Mouse (Mus musculus): Measurements from ENCODE around the gene Mipep. TPM values are rescaled to one million over a fixed set of nuclear protein-coding genes. Genes with fewer than 3 reads are reported as not detected.

The Mipep gene
- total and polyA plus RNA-seq, 3 experiments, result 19.1 to 26.4 TPM; not detected in 1

- peak; percentile 68 for DNase-seq (ENCODE audit: low read depth, low spot score)
- peak; percentile 63 to 72 (median 68) for TF ChIP-seq CTCF (IDR thresholded peaks at IDR 0.05 in 2 of 3, conservative IDR thresholded peaks at IDR 0.05 in 1 of 3; ENCODE audit: control insufficient read depth in 1 of 3, insufficient read depth in 1 of 3, low read depth in 2 of 3, low read length in 3 of 3, poor library complexity in 1 of 3, severe bottlenecking in 1 of 3)
- peak; percentile 42 for TF ChIP-seq RAD21 (IDR thresholded peaks at IDR 0.05; ENCODE audit: low read depth, low read length)
- no peak for TF ChIP-seq HCFC1 (IDR thresholded peaks at IDR 0.05; ENCODE audit: low read depth, low read length)
- TF ChIP-seq ETS1 (IDR thresholded peaks at IDR 0.05; ENCODE audit: low read depth, low read length), result no peak
- TF ChIP-seq SMC3 (IDR thresholded peaks at IDR 0.05; ENCODE audit: low read depth, low read length), result peak; percentile 44
- H3K36me3 ChIP-seq (ENCODE audit: control insufficient read depth in 1 of 2, insufficient read depth in 2 of 2, low read length in 2 of 2), result peaks cover 0 to 3% of the 10 kb centered on the region in 2 experiments; a peak in 2 of 4 replicates
These were observed 5.7 kb downstream of the Mipep start for GRCm38 (mm10) chr14:60790103-60790502.

DNA sequence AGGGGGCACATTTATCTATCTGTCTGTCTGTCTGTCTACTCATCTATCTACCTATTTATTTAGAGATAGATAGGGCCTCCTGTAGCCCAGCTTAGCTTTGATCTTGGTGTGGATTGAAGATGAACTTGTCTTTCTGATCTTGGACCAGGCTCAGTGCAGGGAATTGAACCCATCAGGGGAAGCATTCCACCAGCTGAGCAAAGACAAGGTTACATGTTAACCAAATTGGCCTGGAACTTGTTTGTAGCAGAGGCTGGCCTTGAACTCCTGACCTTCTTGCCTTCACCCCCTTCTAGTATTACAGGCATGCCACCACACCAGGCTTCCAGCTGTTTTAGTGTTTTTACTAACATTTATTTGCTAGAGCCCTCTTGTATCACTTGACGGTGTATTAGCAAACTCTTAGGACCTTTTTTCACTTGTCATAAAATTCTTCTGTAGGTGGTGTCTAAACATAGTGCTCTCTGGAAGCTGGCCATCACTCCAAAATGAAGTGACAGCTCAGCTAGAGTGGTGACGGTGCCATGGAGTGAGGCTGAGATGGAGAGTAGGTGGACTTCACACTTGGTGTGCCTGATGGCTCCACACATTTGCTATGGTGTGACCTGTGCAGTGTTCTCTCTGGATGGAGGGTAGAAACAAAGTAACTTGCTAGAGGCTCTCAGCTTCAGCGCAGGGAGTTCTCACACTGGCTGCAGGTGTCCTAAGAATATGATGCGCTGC is 12.4 kb downstream of the Mipep start:
- Histone ChIP-seq H3K4me3 (ENCODE audit: control insufficient read depth in 1 of 2, insufficient read depth in 1 of 2, low read depth in 2 of 2, low read length in 2 of 2) (no peak overlapping the region), H3K27ac (ENCODE audit: control insufficient read depth, low read depth, low read length) (no peak overlapping the region), H3K27me3 (ENCODE audit: control insufficient read depth in 1 of 2, insufficient read depth in 2 of 2, low read length in 2 of 2) (no peaks in the 10 kb centered on the region), H3K9ac (ENCODE audit: control insufficient read depth, low read depth, low read length, poor library complexity, severe bottlenecking) (no peak overlapping the region), H3K4me1 (ENCODE audit: control insufficient read depth in 1 of 2, insufficient read depth in 2 of 2, low read length in 2 of 2) (no peaks in the 10 kb centered on the region), H3K9me3 (replicated peaks; ENCODE audit: insufficient read depth, low read length) (no peaks in the 10 kb centered on the region), H3K36me3 (ENCODE audit: control insufficient read depth in 1 of 2, insufficient read depth in 2 of 2, low read length in 2 of 2) (peaks cover 0 to 3% of the 10 kb centered on the region in 2 experiments; a peak in 2 of 4 replicates), H3K79me2 (ENCODE audit: control insufficient read depth, insufficient read depth, low read length, poor library complexity) (no peaks in the 10 kb centered on the region)
- TF ChIP-seq E2F4 (IDR thresholded peaks at IDR 0.05; ENCODE audit: borderline replicate concordance, low read depth, low read length), result no peak
- TF ChIP-seq MAX (IDR thresholded peaks at IDR 0.05; ENCODE audit: low read length), result no peak
- no peak for TF ChIP-seq POLR2AphosphoS2 (IDR thresholded peaks at IDR 0.05; ENCODE audit: low read length)
- no peak for TF ChIP-seq MYC (IDR thresholded peaks at IDR 0.05; ENCODE audit: low read depth, low read length)
- TF ChIP-seq UBTF (IDR thresholded peaks at IDR 0.05; ENCODE audit: borderline replicate concordance, insufficient read depth, low read depth, low read length), result no peak
- TF ChIP-seq ETS1 (IDR thresholded peaks at IDR 0.05; ENCODE audit: low read depth, low read length), result no peak
- no peak for TF ChIP-seq NRF1 (IDR thresholded peaks at IDR 0.05; ENCODE audit: insufficient read depth, low read depth, low read length, poor library complexity, severe bottlenecking)
- no peak for TF ChIP-seq NELFE (IDR thresholded peaks at IDR 0.05; ENCODE audit: low read depth, low read length)
- no peak for DNase-seq (ENCODE audit: low read depth, low spot score)

More at GRCm38 (mm10) chr14:60790103-60790502, 5.7 kb downstream of the Mipep start:
- no peaks in the 10 kb centered on the region for H3K27me3 ChIP-seq (ENCODE audit: control insufficient read depth in 1 of 2, insufficient read depth in 2 of 2, low read length in 2 of 2)
- no peaks in the 10 kb centered on the region for H3K9me3 ChIP-seq (replicated peaks; ENCODE audit: insufficient read depth, low read length)
- no peak overlapping the region for H3K27ac ChIP-seq (ENCODE audit: control insufficient read depth, low read depth, low read length)
- peaks cover 1% of the 10 kb centered on the region; the same call in 1 of the 2 replicates for H3K79me2 ChIP-seq (ENCODE audit: control insufficient read depth, insufficient read depth, low read length, poor library complexity)
- H3K9ac ChIP-seq (ENCODE audit: control insufficient read depth, low read depth, low read length, poor library complexity, severe bottlenecking), result no peak overlapping the region
- H3K4me3 ChIP-seq (ENCODE audit: control insufficient read depth in 1 of 2, insufficient read depth in 1 of 2, low read depth in 2 of 2, low read length in 2 of 2), result no peak overlapping the region
- H3K4me1 ChIP-seq (ENCODE audit: control insufficient read depth in 1 of 2, insufficient read depth in 2 of 2, low read length in 2 of 2), result no peaks in the 10 kb centered on the region

DNA sequence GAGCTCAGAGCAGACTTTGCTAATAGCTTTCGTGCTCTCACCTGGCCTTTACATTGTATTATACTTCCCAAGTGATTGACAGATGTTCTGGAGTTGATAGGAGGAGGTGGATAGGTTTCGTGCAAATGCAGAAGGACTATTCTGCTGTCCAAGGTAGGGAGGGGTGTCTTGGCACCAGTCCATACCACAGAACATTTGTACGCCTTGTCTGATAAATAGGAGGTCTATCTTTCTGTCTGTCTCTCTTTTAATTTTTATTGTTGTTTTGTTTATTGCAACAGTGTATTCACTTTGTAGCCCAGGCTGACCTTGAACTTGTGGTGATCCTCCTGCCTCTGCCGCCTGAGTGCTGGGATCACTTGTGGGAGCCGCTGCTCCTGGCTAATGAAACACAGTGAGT is 13.2 kb downstream of the Mipep start:
- Histone ChIP-seq H3K27ac (ENCODE audit: control insufficient read depth, low read depth, low read length) (no peak overlapping the region), H3K9me3 (replicated peaks; ENCODE audit: insufficient read depth, low read length) (no peaks in the 10 kb centered on the region), H3K4me3 (ENCODE audit: control insufficient read depth in 1 of 2, insufficient read depth in 1 of 2, low read depth in 2 of 2, low read length in 2 of 2) (no peak overlapping the region), H3K27me3 (ENCODE audit: control insufficient read depth in 1 of 2, insufficient read depth in 2 of 2, low read length in 2 of 2) (no peaks in the 10 kb centered on the region), H3K4me1 (ENCODE audit: control insufficient read depth in 1 of 2, insufficient read depth in 2 of 2, low read length in 2 of 2) (no peaks in the 10 kb centered on the region), H3K79me2 (ENCODE audit: control insufficient read depth, insufficient read depth, low read length, poor library complexity) (no peaks in the 10 kb centered on the region), H3K9ac (ENCODE audit: control insufficient read depth, low read depth, low read length, poor library complexity, severe bottlenecking) (no peak overlapping the region), H3K36me3 (ENCODE audit: control insufficient read depth in 1 of 2, insufficient read depth in 2 of 2, low read length in 2 of 2) (peaks cover 0 to 3% of the 10 kb centered on the region in 2 experiments; a peak in 1 of 4 replicates)
- TF ChIP-seq MAFK (IDR thresholded peaks at IDR 0.05; ENCODE audit: borderline replicate concordance, low read depth, low read length) (no peak), NRF1 (IDR thresholded peaks at IDR 0.05; ENCODE audit: insufficient read depth, low read depth, low read length, poor library complexity, severe bottlenecking) (no peak), POLR2AphosphoS2 (IDR thresholded peaks at IDR 0.05; ENCODE audit: low read length) (no peak), MAZ (IDR thresholded peaks at IDR 0.05; ENCODE audit: low read depth, low read length) (no peak), ETS1 (IDR thresholded peaks at IDR 0.05; ENCODE audit: low read depth, low read length) (0 out of 2 replicates have a peak, but pooled peaks have one; percentile 15), E2F4 (IDR thresholded peaks at IDR 0.05; ENCODE audit: borderline replicate concordance, low read depth, low read length) (no peak), RCOR1 (IDR thresholded peaks at IDR 0.05; ENCODE audit: low read depth, low read length) (no peak), GATA1 (IDR thresholded peaks at IDR 0.05; ENCODE audit: low read depth, low read length) (0 out of 2 replicates have a peak, but pooled peaks have one; percentile 32), SMC3 (IDR thresholded peaks at IDR 0.05; ENCODE audit: low read depth, low read length) (no peak), EP300 (IDR thresholded peaks at IDR 0.05; ENCODE audit: low read depth in 1 of 2, low read length in 2 of 2) (peak in 1 of 2 experiments; percentile 12; a peak in 1 of 4 replicates), RAD21 (IDR thresholded peaks at IDR 0.05; ENCODE audit: low read depth, low read length) (no peak)
- peak; percentile 67 for DNase-seq (ENCODE audit: low read depth, low spot score)

All from MEL (cell line).